Mouse (Mus musculus) liver, adult 2 months (tissue): Measurements from ENCODE around the gene Csmd2. TPM values are rescaled to one million over a fixed set of nuclear protein-coding genes. Genes with fewer than 3 reads are reported as not detected.

Source experiments
- DNase-seq: peaks from one replicate; pipeline ENCODE4 v3.0.0-alpha.2; 2011; ENCODE audit warnings: low read depth, low spot score; ENCODE audit errors: extremely low read depth
- H3K27ac ChIP-seq: fragments of 200-500 bp; replicated peaks from 2 replicates; pipeline ENCODE4 v1.5.1; 2012; ENCODE audit warnings: low read depth, mild to moderate bottlenecking, control low read depth, inconsistent platforms, low read length; ENCODE audit not compliant: insufficient read depth
- H3K27me3 ChIP-seq: fragments of 200-500 bp; 2 replicates; pipeline ENCODE4 v1.6.1; 2012; ENCODE audit warnings: mild to moderate bottlenecking, moderate library complexity, low read length, inconsistent platforms; ENCODE audit not compliant: control insufficient read depth, insufficient read depth
- H3K36me3 ChIP-seq: fragments of 200-500 bp; 2 replicates; pipeline ENCODE4 v1.6.1; 2012; ENCODE audit warnings: low read length, inconsistent platforms; ENCODE audit not compliant: control insufficient read depth, insufficient read depth
- H3K4me1 ChIP-seq: fragments of 200-500 bp; 2 replicates; pipeline ENCODE4 v1.6.1; 2011; ENCODE audit warnings: low read length; ENCODE audit not compliant: control insufficient read depth, insufficient read depth
- H3K4me3 ChIP-seq: fragments of 200-500 bp; 2 replicates; pipeline ENCODE4 v1.5.1; 2011; ENCODE audit warnings: low read depth, mild to moderate bottlenecking, control low read depth, low read length, moderate library complexity; ENCODE audit not compliant: insufficient read depth
- H3K79me2 ChIP-seq: fragments of 200-500 bp; 2 replicates; pipeline ENCODE4 v1.6.1; 2012; ENCODE audit warnings: inconsistent platforms, mild to moderate bottlenecking, low read length, moderate library complexity; ENCODE audit not compliant: control insufficient read depth, insufficient read depth
- H3K9ac ChIP-seq: fragments of 200-500 bp; 2 replicates; pipeline ENCODE4 v1.6.1; 2012; ENCODE audit warnings: low read depth, mild to moderate bottlenecking, control low read depth, inconsistent platforms, low read length
- CTCF ChIP-seq: fragments of 200-500 bp; IDR thresholded peaks from 2 replicates; pipeline ENCODE4 v1.5.1; 2011; ENCODE audit warnings: low read depth, low read length, control low read depth
- POLR2A ChIP-seq: fragments of 200-500 bp; IDR thresholded peaks from 2 replicates; pipeline ENCODE4 v1.6.1; 2011; ENCODE audit warnings: low read length, control low read depth; ENCODE audit not compliant: insufficient read depth; ENCODE audit errors: extremely low read depth
- whole genome bisulfite sequencing: fragments of 180-500 bp; shearing (Covaris S2); methylation state at CpG from one replicate; pipeline ENCODE4 v1.1.7; 2018; 5-methylcytosine and 5-hydroxymethylcytosine counted together
- polyA plus RNA-seq: library from polyadenylated mRNA; depleted of rRNA; stranded (reverse); fragments of >200 nt; gene quantifications from 2 replicates; pipeline ENCODE4 v1.2.3, GENCODE M21; 2012
- total RNA-seq: library from RNA; depleted of rRNA; stranded (reverse); fragments of >200 nt; gene quantifications from 2 replicates; pipeline ENCODE4 v1.2.3, GENCODE M21; 2014

Csmd2 gene
- total and polyA plus RNA-seq, 2 experiments, result not detected

DNA sequence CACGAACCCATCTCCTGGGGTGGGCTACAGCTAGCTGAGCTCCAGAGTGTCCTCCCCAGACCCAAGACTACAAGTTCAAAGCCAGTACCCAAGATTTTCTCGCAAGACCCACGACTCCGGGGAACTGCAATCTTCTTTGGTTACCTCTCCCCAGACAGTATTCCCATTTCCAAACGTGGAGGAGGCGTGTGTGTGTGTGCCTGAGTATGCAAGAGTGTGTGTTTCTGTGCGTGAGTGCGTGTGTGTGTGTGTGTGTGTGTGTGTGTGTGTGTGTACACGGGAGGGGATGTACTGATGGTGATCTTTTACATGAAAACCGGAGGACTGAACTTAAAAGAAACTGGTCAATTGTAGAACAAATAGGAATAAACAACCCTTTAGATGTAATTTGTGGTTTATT is 387 bp upstream of the Csmd2 start:
- H3K27ac ChIP-seq, result no peak overlapping the region
- H3K9ac ChIP-seq, result no peak overlapping the region
- no peak overlapping the region for H3K4me3 ChIP-seq
- H3K27me3 ChIP-seq, result peaks cover 19% of the 10 kb centered on the region
- no peaks in the 10 kb centered on the region for H3K36me3 ChIP-seq
- TF ChIP-seq POLR2A (no peak), CTCF (no peak)
- H3K4me1 ChIP-seq, result no peaks in the 10 kb centered on the region
- WGBS, result 12% methylated on average over 10 of the region's 10 CpGs
- no peaks in the 10 kb centered on the region for H3K79me2 ChIP-seq
- no peak for DNase-seq

DNA sequence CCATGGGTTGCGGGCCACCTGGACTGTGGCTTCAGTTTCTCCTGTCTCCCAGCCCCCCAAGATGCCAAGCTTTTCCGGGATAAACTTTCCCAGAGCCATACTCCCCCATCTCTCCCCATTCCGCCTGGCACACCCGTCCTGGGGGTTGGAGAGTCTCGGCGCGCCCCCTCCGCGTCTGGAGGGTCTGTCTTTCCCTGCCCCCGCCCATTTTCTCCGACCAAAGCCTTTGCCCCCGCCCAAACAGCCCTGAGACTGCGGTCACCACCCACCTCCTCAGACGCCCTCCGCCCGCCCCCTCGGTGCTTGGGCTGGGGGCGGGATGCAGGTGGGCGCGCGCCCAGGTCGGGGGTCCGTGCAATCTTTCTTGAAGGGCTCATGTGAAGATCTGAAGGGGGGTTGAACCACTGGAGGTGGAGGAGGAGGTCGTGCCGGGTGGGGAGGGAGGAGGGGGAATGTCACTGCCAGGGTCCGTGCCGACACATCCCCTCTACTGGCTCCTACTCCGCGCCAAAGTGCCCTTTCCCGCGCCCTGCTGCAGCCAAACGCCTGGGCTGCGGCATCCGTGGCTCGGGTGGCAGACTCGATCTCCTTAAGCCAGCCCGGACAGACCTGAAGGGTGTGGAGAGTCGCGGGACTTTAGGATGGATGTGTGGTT is 996 bp downstream of the Csmd2 start:
- TF ChIP-seq POLR2A, result no peak
- WGBS, result 4% methylated on average over 38 of the region's 39 CpGs
- Histone ChIP-seq H3K36me3 (no peaks in the 10 kb centered on the region), H3K27ac (no peak overlapping the region), H3K4me1 (no peaks in the 10 kb centered on the region), H3K79me2 (no peaks in the 10 kb centered on the region), H3K4me3 (no peak overlapping the region), H3K27me3 (peaks cover 19% of the 10 kb centered on the region), H3K9ac (no peak overlapping the region)
- DNase-seq, result no peak

DNA sequence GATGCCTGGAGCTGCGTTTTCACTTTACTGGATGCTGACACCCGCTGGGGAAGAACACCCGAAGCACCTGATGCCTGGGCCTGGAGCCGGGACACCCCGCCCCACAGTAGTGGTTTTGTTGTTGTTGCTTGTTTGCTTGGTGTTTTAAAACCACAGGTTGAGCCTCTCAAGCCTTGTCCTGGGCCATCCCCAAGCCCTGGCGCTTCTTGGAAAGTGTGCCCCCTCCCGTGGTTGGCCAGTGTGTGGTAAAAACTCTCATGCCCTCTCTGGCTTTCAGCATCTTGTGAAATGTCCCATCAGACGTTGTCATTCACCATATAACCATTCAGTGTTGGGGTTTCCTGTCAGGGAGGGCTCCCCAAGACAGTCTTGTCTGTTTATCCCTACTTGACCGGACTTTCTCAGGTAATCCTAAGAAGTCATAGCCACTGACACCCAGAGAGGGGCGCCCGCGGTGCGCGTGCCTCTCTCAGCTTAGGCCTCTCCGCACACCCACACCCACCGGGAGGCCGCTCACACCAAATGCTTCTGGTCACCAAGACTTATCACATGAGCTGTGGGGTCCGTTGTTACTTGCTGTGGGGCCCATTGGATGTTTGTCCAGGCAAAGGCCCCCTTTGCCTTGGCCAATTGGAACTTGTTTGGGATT is 1.8 kb downstream of the Csmd2 start:
- Histone ChIP-seq H3K27ac (no peak overlapping the region), H3K36me3 (no peaks in the 10 kb centered on the region), H3K4me3 (no peak overlapping the region), H3K4me1 (no peaks in the 10 kb centered on the region), H3K79me2 (no peaks in the 10 kb centered on the region), H3K9ac (no peak overlapping the region), H3K27me3 (peaks cover 19% of the 10 kb centered on the region)
- no peak for DNase-seq
- TF ChIP-seq CTCF (no peak), POLR2A (no peak)
- 12% methylated on average over 18 of the region's 18 CpGs for WGBS

DNA sequence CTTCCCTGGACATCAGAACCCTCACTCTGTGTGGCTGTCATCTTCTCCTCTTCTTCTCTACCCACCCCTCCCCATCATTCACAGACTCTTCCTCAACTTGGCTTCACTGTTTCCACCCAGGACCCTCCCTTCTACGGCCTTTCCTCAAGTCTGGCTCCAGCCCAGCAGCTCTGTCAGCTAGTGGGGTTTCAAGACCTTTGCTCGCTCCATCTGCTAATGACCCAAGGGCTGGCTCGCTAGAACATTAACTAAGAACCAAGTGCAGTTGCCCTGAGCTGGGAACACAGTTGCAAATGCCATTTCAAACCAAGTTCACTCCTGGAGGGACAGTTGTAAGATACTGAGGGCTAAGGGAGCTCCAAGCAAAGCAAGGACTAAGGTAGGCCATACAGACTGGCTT is 11.6 kb downstream of the Csmd2 start:
- H3K36me3 ChIP-seq, result no peaks in the 10 kb centered on the region
- no peak overlapping the region for H3K4me3 ChIP-seq
- H3K9ac ChIP-seq, result no peak overlapping the region
- no peaks in the 10 kb centered on the region for H3K4me1 ChIP-seq
- 65% methylated on average over 3 of the region's 3 CpGs for WGBS
- no peak overlapping the region for H3K27ac ChIP-seq
- no peaks in the 10 kb centered on the region for H3K27me3 ChIP-seq
- no peak for DNase-seq
- no peak for TF ChIP-seq POLR2A
- no peaks in the 10 kb centered on the region for H3K79me2 ChIP-seq

DNA sequence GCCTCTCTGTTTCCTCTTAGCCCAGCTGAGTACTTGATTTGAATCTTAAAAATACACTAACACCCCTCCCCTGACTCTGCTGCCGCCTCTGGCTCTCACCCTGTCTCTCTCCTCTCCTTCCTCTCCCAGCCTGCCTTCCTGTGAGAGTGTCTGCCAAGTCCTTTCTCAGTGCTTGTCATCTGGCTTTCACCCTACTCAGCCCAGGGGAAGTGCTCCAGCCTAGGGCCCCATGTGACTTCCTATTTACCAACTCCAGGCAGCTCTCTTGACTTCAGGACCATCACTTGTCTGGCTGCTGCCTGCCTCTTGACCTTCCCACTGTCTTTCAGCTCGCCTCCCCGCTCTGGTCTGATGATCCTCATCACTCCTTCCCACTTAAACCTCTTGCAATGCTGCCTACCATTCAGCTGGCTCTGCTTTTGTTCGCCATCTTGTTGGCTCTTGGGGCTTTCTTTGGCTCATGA is 15.0 kb downstream of the Csmd2 start:
- no peaks in the 10 kb centered on the region for H3K4me1 ChIP-seq
- DNase-seq, result no peak
- H3K9ac ChIP-seq, result no peak overlapping the region
- no peak overlapping the region for H3K27ac ChIP-seq
- no peaks in the 10 kb centered on the region for H3K36me3 ChIP-seq
- TF ChIP-seq CTCF (no peak), POLR2A (no peak)
- no peaks in the 10 kb centered on the region for H3K79me2 ChIP-seq
- no peaks in the 10 kb centered on the region for H3K27me3 ChIP-seq
- no peak overlapping the region for H3K4me3 ChIP-seq
- WGBS, result 57% methylated on average over 4 of the region's 4 CpGs

DNA sequence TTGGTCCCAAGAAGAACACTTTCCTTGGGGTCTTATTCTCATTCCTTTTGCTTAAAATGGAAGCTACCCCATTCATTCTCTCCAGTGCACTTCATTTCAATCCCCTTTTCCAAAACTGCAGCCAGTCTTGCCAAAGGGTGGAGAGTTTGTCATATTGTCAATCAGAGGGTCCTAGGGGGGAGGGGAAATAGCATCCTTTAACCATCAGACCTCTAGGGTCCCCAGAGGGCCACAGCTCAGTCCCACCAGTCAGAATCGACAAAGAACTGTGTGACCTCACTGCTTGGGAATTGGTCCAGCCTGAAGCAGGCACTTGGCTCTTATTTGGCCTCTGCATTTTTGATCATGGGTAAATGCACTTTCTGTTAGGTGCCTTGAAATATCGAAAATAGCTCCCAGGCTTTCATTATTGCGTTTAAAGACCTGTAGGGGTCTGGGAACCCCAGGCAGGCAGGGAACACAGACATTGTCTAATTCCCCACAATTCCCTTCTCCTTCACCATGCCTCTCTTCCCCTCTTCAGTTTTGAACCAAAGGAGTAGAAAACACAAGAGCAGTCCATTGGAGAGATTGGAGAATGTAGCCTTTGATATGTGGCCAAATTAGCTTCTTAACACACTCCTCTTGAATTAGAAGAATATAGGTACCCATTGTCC is 17.3 kb downstream of the Csmd2 start:
- no peaks in the 10 kb centered on the region for H3K36me3 ChIP-seq
- WGBS, result 58% methylated on average over 3 of the region's 3 CpGs

More for the DNA sequence above, 17.3 kb downstream of the Csmd2 start:
- no peaks in the 10 kb centered on the region for H3K27me3 ChIP-seq
- no peak overlapping the region for H3K9ac ChIP-seq
- no peak for TF ChIP-seq CTCF
- H3K4me3 ChIP-seq, result no peak overlapping the region
- no peak for DNase-seq
- H3K79me2 ChIP-seq, result no peaks in the 10 kb centered on the region
- H3K27ac ChIP-seq, result no peak overlapping the region
- no peaks in the 10 kb centered on the region for H3K4me1 ChIP-seq
